Mouse (Mus musculus): ENCODE data around the gene Lrig3.

DNA sequence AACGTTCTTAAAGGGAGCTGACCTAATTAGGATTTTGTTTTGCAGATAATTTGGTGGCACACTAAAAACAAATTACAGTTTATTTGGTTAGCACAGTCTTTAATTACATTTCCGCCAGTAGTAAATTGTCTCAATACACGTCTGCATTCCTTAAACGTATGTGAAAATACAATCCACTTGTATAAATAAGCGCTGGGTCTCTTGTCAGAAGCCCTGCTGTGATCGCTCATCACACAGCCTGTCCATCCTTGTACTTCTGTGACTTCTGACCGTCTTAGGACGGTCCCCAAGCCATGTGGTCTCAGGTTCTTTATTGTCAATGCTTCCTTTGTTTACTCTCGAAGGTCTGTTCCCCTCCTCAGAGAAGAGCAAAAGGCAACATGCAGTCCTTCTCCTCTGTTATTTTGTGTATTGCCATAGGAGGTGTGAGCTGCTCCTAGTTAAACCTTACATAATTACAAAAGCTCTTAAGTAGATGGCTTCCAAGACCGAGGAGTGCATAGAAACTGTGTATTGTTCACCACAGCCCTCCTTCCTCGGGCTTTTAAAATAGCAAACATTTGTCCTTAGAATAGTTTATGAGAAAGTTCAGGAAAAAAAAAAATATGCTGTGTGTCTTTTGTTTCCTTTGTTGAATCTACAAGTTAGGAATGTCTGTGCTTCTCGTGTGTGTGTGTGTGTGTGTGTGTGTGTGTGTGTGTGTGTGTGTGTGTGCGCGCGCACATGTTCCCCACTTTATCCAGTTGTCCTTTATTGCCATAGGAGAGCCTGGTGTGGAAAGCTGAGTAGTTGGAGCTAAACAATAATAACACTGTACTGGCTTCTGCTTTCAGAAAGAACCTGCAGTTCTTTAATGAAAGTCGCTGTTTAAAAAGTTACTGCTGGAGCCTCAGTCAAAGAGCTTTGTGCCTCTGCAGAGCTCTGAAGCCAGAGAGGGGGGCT, 2.5 kb downstream of the Lrig3 start:
- TF ChIP-seq GATA1 (IDR thresholded peaks at IDR 0.05; ENCODE audit: low read length) (no peak), TAL1 (IDR thresholded peaks at IDR 0.05; ENCODE audit: low read length) (no peak)
